Mouse (Mus musculus) large intestine, adult 2 months (tissue): ENCODE measurements around the gene Ly6g5c. TPM values are rescaled to one million over a fixed set of nuclear protein-coding genes. Genes with fewer than 3 reads are reported as not detected.

Source experiments
- DNase-seq: peaks from one replicate; pipeline ENCODE4 v3.0.0-alpha.2; 2012; ENCODE audit warnings: low read depth, low spot score
- WGBS: fragments of 180-500 bp; shearing (Covaris S2); methylation state at CpG from one replicate; pipeline ENCODE4 v1.1.7; 2018; 5-methylcytosine and 5-hydroxymethylcytosine counted together
- polyA plus RNA-seq: library from polyadenylated mRNA; depleted of rRNA; stranded (reverse); fragments of >200 nt; gene quantifications from 2 replicates; pipeline ENCODE4 v1.2.3, GENCODE M21; 2012

Ly6g5c gene
- polyA plus RNA-seq, 1 experiment = not detected

- no peak for DNase-seq
- 93% methylated on average over 7 of the region's 7 CpGs for WGBS
Measured at GRCm38 (mm10) chr17:35133517-35133916, 25.4 kb downstream of the Ly6g5c start.

GRCm38 (mm10) chr17:35134801-35135590 lies 26.9 kb downstream of the Ly6g5c start, which contains the start of gene Bag6:
TSS of gene Bag6 (plus strand) at chr17:35135178.
- no peak for DNase-seq
- WGBS = under 1% methylated on average over 66 of the region's 66 CpGs

- DNase-seq = no peak
- WGBS = under 1% methylated on average over 43 of the region's 43 CpGs
Measured at GRCm38 (mm10) chr17:35135591-35136320, 27.7 kb downstream of the Ly6g5c start.

GRCm38 (mm10) chr17:35139269-35139668 lies 31.2 kb downstream of the Ly6g5c start:
- whole genome bisulfite sequencing = 90% methylated on average over 3 of the region's 3 CpGs
- DNase-seq = no peak

- 77% methylated on average over 16 of the region's 16 CpGs for WGBS
- no peak for DNase-seq
Measured at GRCm38 (mm10) chr17:35140490-35140996, 32.5 kb downstream of the Ly6g5c start.

GRCm38 (mm10) chr17:35141971-35142370 lies 33.9 kb downstream of the Ly6g5c start:
- 76% methylated on average over 6 of the region's 6 CpGs for WGBS
- DNase-seq = no peak

GRCm38 (mm10) chr17:35146139-35146538 lies 38.1 kb downstream of the Ly6g5c start:
- WGBS = 80% methylated on average over 5 of the region's 5 CpGs
- DNase-seq = no peak

GRCm38 (mm10) chr17:35147348-35147747 lies 39.3 kb downstream of the Ly6g5c start:
- no peak for DNase-seq
- 38% methylated on average over 3 of the region's 3 CpGs for WGBS

- no peak for DNase-seq
- WGBS = 47% methylated on average over 5 of the region's 5 CpGs
Measured at GRCm38 (mm10) chr17:35147922-35148639, 40.0 kb downstream of the Ly6g5c start.

- no peak for DNase-seq
- WGBS = 77% methylated on average over 4 of the region's 4 CpGs
Measured at GRCm38 (mm10) chr17:35152121-35152520, 44.0 kb downstream of the Ly6g5c start.

- WGBS = 84% methylated on average over 9 of the region's 9 CpGs
- no peak for DNase-seq
Measured at GRCm38 (mm10) chr17:35153077-35153476, 45.0 kb downstream of the Ly6g5c start.

GRCm38 (mm10) chr17:35153931-35154330 lies 45.9 kb downstream of the Ly6g5c start:
- no peak for DNase-seq
- WGBS = 72% methylated on average over 4 of the region's 4 CpGs

GRCm38 (mm10) chr17:35154616-35155015 lies 46.5 kb downstream of the Ly6g5c start:
- 87% methylated on average over 7 of the region's 7 CpGs for WGBS
- DNase-seq = no peak

GRCm38 (mm10) chr17:35155451-35155850 lies 47.4 kb downstream of the Ly6g5c start:
- DNase-seq = no peak
- WGBS = 88% methylated on average over 12 of the region's 12 CpGs

GRCm38 (mm10) chr17:35156461-35157200 lies 48.6 kb downstream of the Ly6g5c start:
- WGBS = 86% methylated on average over 33 of the region's 33 CpGs
- DNase-seq = no peak

- WGBS = 88% methylated on average over 8 of the region's 8 CpGs
- DNase-seq = no peak
Measured at GRCm38 (mm10) chr17:35157254-35157653, 49.2 kb downstream of the Ly6g5c start.

GRCm38 (mm10) chr17:35157661-35158175 lies 49.6 kb downstream of the Ly6g5c start:
- DNase-seq = no peak
- WGBS = 92% methylated on average over 8 of the region's 8 CpGs

- 92% methylated on average over 16 of the region's 16 CpGs for WGBS
- no peak for DNase-seq
Measured at GRCm38 (mm10) chr17:35158850-35159593, 50.9 kb downstream of the Ly6g5c start.
